Mouse (Mus musculus) ES-Bruce4 (cell line): ENCODE results near the gene Card6.

Source experiments
- CTCF ChIP-seq: IDR thresholded peaks from one replicate; pipeline ENCODE4 v1.8.1; 2011; ENCODE audit warnings: low read depth, low read length
- EP300 ChIP-seq: IDR thresholded peaks from 2 replicates; pipeline ENCODE4 v1.6.1; 2011; ENCODE audit warnings: low read depth, low read length; ENCODE audit not compliant: insufficient read depth
- POLR2A ChIP-seq: IDR thresholded peaks from one replicate; pipeline ENCODE4 v1.8.1; 2011; ENCODE audit warnings: low read length; ENCODE audit not compliant: insufficient read depth

DNA sequence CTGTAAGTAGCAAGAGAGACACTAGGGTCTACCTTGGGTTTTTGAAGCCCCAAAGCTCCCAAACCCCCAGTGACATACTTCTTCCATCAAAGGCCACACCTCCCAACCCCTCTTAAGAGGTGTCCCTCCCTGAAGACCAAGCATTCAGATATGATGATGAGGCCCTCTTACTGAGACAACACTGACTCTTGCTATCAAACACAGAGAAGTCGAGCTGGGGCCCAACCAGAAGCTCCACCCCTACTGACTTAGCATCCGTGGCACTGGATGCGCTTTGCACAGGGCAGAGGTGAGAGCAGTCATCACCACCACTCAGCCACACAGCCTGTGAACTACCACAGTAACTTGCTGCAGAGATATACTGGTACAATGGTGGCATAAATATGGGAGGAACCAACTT, 4.3 kb upstream of the Card6 start:
- TF ChIP-seq CTCF (no peak), EP300 (no peak), POLR2A (no peak)
